Mouse (Mus musculus): ENCODE results near the gene Pmp22. TPM values are rescaled to one million over a fixed set of nuclear protein-coding genes. Genes with fewer than 3 reads are reported as not detected.

Gene Pmp22
- total RNA-seq, 1 experiment: 106 TPM

DNA sequence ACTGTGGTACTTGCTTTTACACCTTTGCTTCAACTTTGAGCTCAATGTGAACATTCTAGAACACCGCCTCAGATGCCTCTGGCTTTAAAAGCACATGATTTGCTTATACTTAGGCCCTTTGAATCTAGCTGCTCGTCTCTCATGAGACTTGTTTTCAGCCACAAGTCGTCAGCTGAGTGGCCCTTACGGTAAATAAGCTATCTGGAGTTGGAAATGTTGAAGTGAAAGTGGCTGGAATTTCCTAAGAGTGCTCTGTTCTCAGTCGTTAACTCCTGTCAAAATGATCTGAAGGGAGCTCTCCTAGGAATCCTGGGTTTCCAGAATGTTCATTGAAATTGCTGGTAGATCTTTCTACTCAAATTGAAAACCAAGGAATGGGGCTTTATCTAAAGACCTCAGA, 23.1 kb downstream of the Pmp22 start:
- no peaks in the 10 kb centered on the region for H3K4me1 ChIP-seq (ENCODE audit: control insufficient read depth in 2 of 2, insufficient read depth in 2 of 2, low read length in 2 of 2, poor library complexity in 1 of 2)
- no peak overlapping the region for H3K4me3 ChIP-seq (ENCODE audit: insufficient read depth in 1 of 2, low read depth in 1 of 2, low read length in 2 of 2, poor library complexity in 1 of 2, severe bottlenecking in 1 of 2)
- in situ Hi-C loops (cut with MboI; ENCODE audit: low sequenced_read_pairs in 2 of 2, unreplicated experiment in 2 of 2): loop anchor here in 1 of 2 experiments (10.0 kb wide), 1 partner anchor 407 kb away; no protein-coding TSS in a partner anchor
- H3K27ac ChIP-seq (ENCODE audit: insufficient read depth, low read depth, low read length, poor library complexity, severe bottlenecking): no peak overlapping the region
- DNase-seq (ENCODE audit: low read depth, low spot score): no peak
- no peaks in the 10 kb centered on the region for H3K36me3 ChIP-seq (ENCODE audit: control insufficient read depth, insufficient read depth, low read length, poor library complexity, severe bottlenecking)
- no peaks in the 10 kb centered on the region for H3K9me3 ChIP-seq (ENCODE audit: control insufficient read depth, insufficient read depth, low read depth, low read length)
- no peak for TF ChIP-seq ZNF384 (IDR thresholded peaks at IDR 0.05; ENCODE audit: low read depth, low read length)
- no peak overlapping the region for H3K9ac ChIP-seq (ENCODE audit: insufficient read depth, low read depth, low read length, poor library complexity, severe bottlenecking)

DNA sequence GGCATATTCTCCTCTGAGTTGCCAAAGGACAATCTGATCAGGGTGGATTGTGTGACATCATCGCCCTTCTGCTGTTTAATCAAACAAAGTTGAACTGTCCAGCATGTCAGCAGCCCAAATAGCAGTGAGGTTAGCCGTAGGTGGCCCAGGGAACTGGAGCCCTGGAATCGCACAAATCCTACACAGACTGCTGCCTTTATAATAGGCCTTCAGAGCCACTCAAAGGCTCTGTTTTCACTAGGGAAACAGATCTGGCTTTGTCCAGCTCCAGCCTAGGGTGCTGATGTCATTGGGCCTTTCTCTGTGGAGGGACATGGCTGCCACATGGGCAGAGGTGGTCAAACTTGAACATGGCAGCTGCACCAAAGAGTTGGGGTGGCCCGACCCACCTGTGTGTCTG, 28.3 kb downstream of the Pmp22 start:
- Histone ChIP-seq H3K27ac (ENCODE audit: insufficient read depth, low read depth, low read length, poor library complexity, severe bottlenecking) (no peak overlapping the region), H3K36me3 (ENCODE audit: control insufficient read depth, insufficient read depth, low read length, poor library complexity, severe bottlenecking) (no peaks in the 10 kb centered on the region), H3K4me1 (ENCODE audit: control insufficient read depth in 2 of 2, insufficient read depth in 2 of 2, low read length in 2 of 2, poor library complexity in 1 of 2) (peaks cover 0 to 4% of the 10 kb centered on the region in 2 experiments; a peak in 1 of 4 replicates), H3K4me3 (ENCODE audit: insufficient read depth in 1 of 2, low read depth in 1 of 2, low read length in 2 of 2, poor library complexity in 1 of 2, severe bottlenecking in 1 of 2) (no peak overlapping the region), H3K9ac (ENCODE audit: insufficient read depth, low read depth, low read length, poor library complexity, severe bottlenecking) (no peak overlapping the region), H3K9me3 (ENCODE audit: control insufficient read depth, insufficient read depth, low read depth, low read length) (no peaks in the 10 kb centered on the region)
- in situ Hi-C loops (cut with MboI; ENCODE audit: low sequenced_read_pairs in 2 of 2, unreplicated experiment in 2 of 2): loop anchor here in 1 of 2 experiments (10.0 kb wide), 1 partner anchor 412 kb away; no protein-coding TSS in a partner anchor
- DNase-seq (ENCODE audit: low read depth, low spot score): no peak
- TF ChIP-seq ZNF384 (IDR thresholded peaks at IDR 0.05; ENCODE audit: low read depth, low read length) (no peak), ZC3H11A (IDR thresholded peaks at IDR 0.05; ENCODE audit: borderline replicate concordance, low read depth, low read length) (no peak), HCFC1 (IDR thresholded peaks at IDR 0.05; ENCODE audit: borderline replicate concordance, insufficient read depth, low read length) (no peak), CHD2 (IDR thresholded peaks at IDR 0.05; ENCODE audit: low read depth, low read length) (no peak), MAFK (IDR thresholded peaks at IDR 0.05; ENCODE audit: insufficient read depth, low read depth, low read length) (no peak)

DNA sequence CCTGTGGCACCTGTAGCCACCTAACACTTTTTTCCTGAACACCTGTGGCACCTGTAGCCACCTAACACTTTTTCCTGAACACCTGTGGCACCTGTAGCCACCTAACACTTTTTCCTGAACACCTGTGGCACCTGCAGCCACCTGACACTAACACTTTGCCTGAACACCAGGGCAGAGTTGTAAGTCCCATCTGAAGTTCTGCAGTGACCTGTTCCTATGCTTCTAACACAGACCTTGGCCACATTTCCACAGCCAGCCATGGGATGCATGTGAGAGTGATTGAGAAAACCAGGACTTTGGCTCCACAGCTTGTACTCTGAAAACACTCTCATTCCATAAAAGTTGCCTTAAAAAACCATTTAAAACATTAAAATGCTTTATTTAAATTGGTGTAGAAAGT, 32.1 kb downstream of the Pmp22 start:
- in situ Hi-C loops (cut with MboI; ENCODE audit: low sequenced_read_pairs in 2 of 2, unreplicated experiment in 2 of 2): no loop called here
- DNase-seq (ENCODE audit: low read depth, low spot score): no peak
- H3K27ac ChIP-seq (ENCODE audit: insufficient read depth, low read depth, low read length, poor library complexity, severe bottlenecking): no peak overlapping the region
- TF ChIP-seq HCFC1 (IDR thresholded peaks at IDR 0.05; ENCODE audit: borderline replicate concordance, insufficient read depth, low read length) (no peak), ZC3H11A (IDR thresholded peaks at IDR 0.05; ENCODE audit: borderline replicate concordance, low read depth, low read length) (no peak), ZNF384 (IDR thresholded peaks at IDR 0.05; ENCODE audit: low read depth, low read length) (no peak), MAFK (IDR thresholded peaks at IDR 0.05; ENCODE audit: insufficient read depth, low read depth, low read length) (no peak), CHD2 (IDR thresholded peaks at IDR 0.05; ENCODE audit: low read depth, low read length) (no peak)
- H3K36me3 ChIP-seq (ENCODE audit: control insufficient read depth, insufficient read depth, low read length, poor library complexity, severe bottlenecking): no peaks in the 10 kb centered on the region
- peaks cover 0 to 4% of the 10 kb centered on the region in 2 experiments; a peak in 1 of 4 replicates for H3K4me1 ChIP-seq (ENCODE audit: control insufficient read depth in 2 of 2, insufficient read depth in 2 of 2, low read length in 2 of 2, poor library complexity in 1 of 2)
- H3K9ac ChIP-seq (ENCODE audit: insufficient read depth, low read depth, low read length, poor library complexity, severe bottlenecking): no peak overlapping the region
- no peaks in the 10 kb centered on the region for H3K9me3 ChIP-seq (ENCODE audit: control insufficient read depth, insufficient read depth, low read depth, low read length)
- no peak overlapping the region for H3K4me3 ChIP-seq (ENCODE audit: insufficient read depth in 1 of 2, low read depth in 1 of 2, low read length in 2 of 2, poor library complexity in 1 of 2, severe bottlenecking in 1 of 2)

DNA sequence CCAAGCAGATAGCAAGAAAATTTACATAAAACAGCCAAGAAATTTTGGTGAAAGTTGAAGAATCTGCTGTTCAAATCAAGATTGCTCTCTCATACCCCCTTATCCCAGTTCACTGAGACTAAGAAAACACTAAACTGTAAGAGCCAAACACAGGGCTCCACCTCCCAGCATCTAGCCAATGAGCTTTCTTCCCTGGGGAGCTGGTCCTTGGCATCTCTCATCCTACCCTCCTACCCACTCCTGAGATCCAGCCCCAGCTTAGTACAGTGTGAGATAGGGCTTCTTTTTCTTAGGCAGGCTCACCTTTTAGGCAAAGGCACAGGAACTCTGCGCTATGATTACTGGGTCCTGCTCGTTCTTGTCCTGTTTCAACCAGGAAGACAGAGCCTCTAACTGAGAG, 34.0 kb downstream of the Pmp22 start:
- TF ChIP-seq ZC3H11A (IDR thresholded peaks at IDR 0.05; ENCODE audit: borderline replicate concordance, low read depth, low read length) (no peak), MAFK (IDR thresholded peaks at IDR 0.05; ENCODE audit: insufficient read depth, low read depth, low read length) (no peak), HCFC1 (IDR thresholded peaks at IDR 0.05; ENCODE audit: borderline replicate concordance, insufficient read depth, low read length) (no peak), ZNF384 (IDR thresholded peaks at IDR 0.05; ENCODE audit: low read depth, low read length) (no peak), CHD2 (IDR thresholded peaks at IDR 0.05; ENCODE audit: low read depth, low read length) (no peak)
- Histone ChIP-seq H3K4me1 (ENCODE audit: control insufficient read depth in 2 of 2, insufficient read depth in 2 of 2, low read length in 2 of 2, poor library complexity in 1 of 2) (peaks cover 0 to 4% of the 10 kb centered on the region in 2 experiments; a peak in 1 of 4 replicates), H3K9ac (ENCODE audit: insufficient read depth, low read depth, low read length, poor library complexity, severe bottlenecking) (no peak overlapping the region), H3K4me3 (ENCODE audit: insufficient read depth in 1 of 2, low read depth in 1 of 2, low read length in 2 of 2, poor library complexity in 1 of 2, severe bottlenecking in 1 of 2) (no peak overlapping the region), H3K27ac (ENCODE audit: insufficient read depth, low read depth, low read length, poor library complexity, severe bottlenecking) (no peak overlapping the region), H3K36me3 (ENCODE audit: control insufficient read depth, insufficient read depth, low read length, poor library complexity, severe bottlenecking) (no peaks in the 10 kb centered on the region), H3K9me3 (ENCODE audit: control insufficient read depth, insufficient read depth, low read depth, low read length) (no peaks in the 10 kb centered on the region)
- DNase-seq (ENCODE audit: low read depth, low spot score): no peak
- in situ Hi-C loops (cut with MboI; ENCODE audit: low sequenced_read_pairs in 2 of 2, unreplicated experiment in 2 of 2): no loop called here

DNA sequence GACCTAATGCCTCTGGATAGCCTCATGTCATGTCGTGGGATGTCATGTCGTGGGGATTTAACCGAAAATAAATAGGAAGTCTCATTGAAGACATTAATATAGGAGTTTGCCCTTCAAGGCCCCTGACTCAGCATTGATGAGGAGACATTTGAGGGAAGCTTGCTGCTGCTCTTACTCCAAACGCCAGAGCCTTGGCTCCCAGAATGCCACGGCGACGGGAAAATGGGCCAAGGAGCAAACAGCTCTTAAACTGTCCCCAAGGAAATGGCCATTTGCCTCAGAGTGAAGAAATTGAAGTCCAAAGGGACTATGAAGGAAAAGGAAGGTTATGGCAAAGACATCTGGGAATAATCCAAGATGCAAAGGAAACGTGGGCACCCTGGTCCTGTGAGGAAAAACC, 34.8 kb downstream of the Pmp22 start:
- TF ChIP-seq CHD2 (IDR thresholded peaks at IDR 0.05; ENCODE audit: low read depth, low read length) (no peak), MAFK (IDR thresholded peaks at IDR 0.05; ENCODE audit: insufficient read depth, low read depth, low read length) (no peak)
- in situ Hi-C loops (cut with MboI; ENCODE audit: low sequenced_read_pairs in 2 of 2, unreplicated experiment in 2 of 2): no loop called here
- Histone ChIP-seq H3K4me1 (ENCODE audit: control insufficient read depth in 2 of 2, insufficient read depth in 2 of 2, low read length in 2 of 2, poor library complexity in 1 of 2) (no peaks in the 10 kb centered on the region), H3K9me3 (ENCODE audit: control insufficient read depth, insufficient read depth, low read depth, low read length) (no peaks in the 10 kb centered on the region), H3K4me3 (ENCODE audit: insufficient read depth in 1 of 2, low read depth in 1 of 2, low read length in 2 of 2, poor library complexity in 1 of 2, severe bottlenecking in 1 of 2) (no peak overlapping the region), H3K36me3 (ENCODE audit: control insufficient read depth, insufficient read depth, low read length, poor library complexity, severe bottlenecking) (no peaks in the 10 kb centered on the region), H3K27ac (ENCODE audit: insufficient read depth, low read depth, low read length, poor library complexity, severe bottlenecking) (no peak overlapping the region), H3K9ac (ENCODE audit: insufficient read depth, low read depth, low read length, poor library complexity, severe bottlenecking) (no peak overlapping the region)
- DNase-seq (ENCODE audit: low read depth, low spot score): no peak

Data from ES-E14 (cell line).